Mouse (Mus musculus) layer of hippocampus, adult 2 months (tissue): ENCODE measurements around the gene Glis1. TPM values are rescaled to one million over a fixed set of nuclear protein-coding genes. Genes with fewer than 3 reads are reported as not detected.
A peak's percentile ranks its signal among the peaks of the same experiment; 100 is the strongest.
"Not testable (repeated sequence)": the region's sequence is repeated elsewhere in the genome, so short reads cannot be mapped to it uniquely, and the experiment has no call there.

ENCODE experiments used
- DNase-seq, 2 experiments: peaks; one replicate each; pipeline ENCODE4 v3.0.0; 2022; ENCODE audit warnings: low spot score in 2 of 2
- H3K27ac ChIP-seq: fragments of 200-600 bp; 2 replicates; pipeline ENCODE4 v1.8.1; 2022
- H3K4me3 ChIP-seq: fragments of 200-600 bp; 2 replicates; pipeline ENCODE4 v1.8.1; 2022; ENCODE audit warnings: mild to moderate bottlenecking
- CTCF ChIP-seq: fragments of 200-600 bp; conservative IDR thresholded peaks from 2 replicates; pipeline ENCODE4 v1.8.1; 2022; ENCODE audit warnings: antibody characterized with exemption, mild to moderate bottlenecking, moderate library complexity
- total RNA-seq, 2 experiments: library from RNA; stranded (reverse); gene quantifications; 2 replicates each; pipeline ENCODE4 v1.2.3; 2021

Gene Glis1
- total RNA-seq, 2 experiments from 2014 or later: 0.64 to 2.5 TPM

GRCm38 (mm10) chr4:107580883-107581282 lies 146.5 kb downstream of the Glis1 start:
- TF ChIP-seq CTCF: no peak
- DNase-seq: no peak
- H3K4me3 ChIP-seq: no peak overlapping the region
- H3K27ac ChIP-seq: no peak overlapping the region

GRCm38 (mm10) chr4:107586391-107586790 lies 152.0 kb downstream of the Glis1 start:
- no peak overlapping the region for H3K27ac ChIP-seq
- no peak for DNase-seq
- no peak overlapping the region for H3K4me3 ChIP-seq
- TF ChIP-seq CTCF: no peak

- no peak for DNase-seq
- H3K27ac ChIP-seq: no peak overlapping the region
- no peak for TF ChIP-seq CTCF
- H3K4me3 ChIP-seq: no peak overlapping the region
Measured at GRCm38 (mm10) chr4:107588637-107589036, 154.2 kb downstream of the Glis1 start.

GRCm38 (mm10) chr4:107589046-107589445 lies 154.7 kb downstream of the Glis1 start:
- DNase-seq: no peak
- H3K4me3 ChIP-seq: no peak overlapping the region
- H3K27ac ChIP-seq: no peak overlapping the region
- no peak for TF ChIP-seq CTCF

- no peak for TF ChIP-seq CTCF
- Histone ChIP-seq H3K4me3 (no peak overlapping the region), H3K27ac (no peak overlapping the region)
- DNase-seq: no peak
Measured at GRCm38 (mm10) chr4:107590805-107591534, 156.6 kb downstream of the Glis1 start.

- no peak overlapping the region for H3K4me3 ChIP-seq
- no peak for DNase-seq
- TF ChIP-seq CTCF: no peak
- no peak overlapping the region for H3K27ac ChIP-seq
Measured at GRCm38 (mm10) chr4:107593426-107593825, 159.0 kb downstream of the Glis1 start.

GRCm38 (mm10) chr4:107597226-107597897 lies 163.0 kb downstream of the Glis1 start:
- DNase-seq: no peak
- Histone ChIP-seq H3K27ac (no peak overlapping the region), H3K4me3 (no peak overlapping the region)
- TF ChIP-seq CTCF: no peak

GRCm38 (mm10) chr4:107597898-107598580 lies 163.6 kb downstream of the Glis1 start:
- no peak for TF ChIP-seq CTCF
- DNase-seq: no peak
- no peak overlapping the region for H3K4me3 ChIP-seq
- H3K27ac ChIP-seq: no peak overlapping the region

- not testable (repeated sequence) for H3K27ac ChIP-seq, DNase-seq, H3K4me3 ChIP-seq
Measured at GRCm38 (mm10) chr4:107598581-107598958, 164.2 kb downstream of the Glis1 start.

GRCm38 (mm10) chr4:107602284-107602683 lies 167.9 kb downstream of the Glis1 start:
- no peak for TF ChIP-seq CTCF
- H3K4me3 ChIP-seq: no peak overlapping the region
- no peak for DNase-seq

GRCm38 (mm10) chr4:107602787-107603186 lies 168.4 kb downstream of the Glis1 start:
- DNase-seq: peak in 1 of 2 experiments; percentile 26
- Histone ChIP-seq H3K27ac (no peak overlapping the region), H3K4me3 (no peak overlapping the region)
- peak; percentile 61 for TF ChIP-seq CTCF

More at GRCm38 (mm10) chr4:107602284-107602683, 167.9 kb downstream of the Glis1 start:
- no peak overlapping the region for H3K27ac ChIP-seq

GRCm38 (mm10) chr4:107603208-107603607 lies 168.8 kb downstream of the Glis1 start:
- no peak for DNase-seq
- Histone ChIP-seq H3K4me3 (no peak overlapping the region), H3K27ac (no peak overlapping the region)
- no peak for TF ChIP-seq CTCF

GRCm38 (mm10) chr4:107605964-107606602 lies 171.7 kb downstream of the Glis1 start:
- no peak for DNase-seq
- H3K27ac ChIP-seq: no peak overlapping the region
- no peak for TF ChIP-seq CTCF
- no peak overlapping the region for H3K4me3 ChIP-seq
